18 mouse cellular contexts compared by ENCODE assay signal in genomic region chr1:121353779-121354178, GRCm38 (mm10).
"Had no signal": no experiment of that assay in that cellular context is flagged by ENCODE, and none has a peak within 500 bp of the region (broad histone marks: within the 10 kb centered on the region; RNA-seq: fewer than 3 reads in every experiment).

No protein-coding gene starts in this region.

- H3K27me3 ChIP-seq: midbrain, embryonic 12.5 days; neural tube, embryonic 12.5 days; neural tube, embryonic 15.5 days; stomach, embryonic 15.5 days had no signal

- H3K9ac ChIP-seq: liver, embryonic 14.5 days; lung, embryonic 14.5 days; midbrain, embryonic 12.5 days; neural tube, embryonic 12.5 days; neural tube, embryonic 15.5 days; stomach, embryonic 15.5 days had no signal

- H3K4me3 ChIP-seq: midbrain, embryonic 10.5 days; midbrain, embryonic 12.5 days; myocyte; neural tube, embryonic 12.5 days; neural tube, embryonic 15.5 days; stomach, embryonic 15.5 days had no signal

- H3K4me2 ChIP-seq: lung, embryonic 14.5 days; midbrain, embryonic 12.5 days; neural tube, embryonic 12.5 days; neural tube, embryonic 15.5 days; stomach, embryonic 15.5 days had no signal

- H3K4me1 ChIP-seq: midbrain, embryonic 10.5 days; midbrain, embryonic 12.5 days; neural tube, embryonic 12.5 days; neural tube, embryonic 15.5 days; stomach, embryonic 15.5 days had no signal

- DNase-seq: lung, adult 18-20 months; lung, embryonic 14.5 days; lung, postnatal 10 days; lung, postnatal 4 days; midbrain, embryonic 14.5 days; right cerebral cortex, postnatal 14 days; thymus, adult 2 months; thymus, postnatal 25 days; thymus, postnatal 4 days had no signal

- H3K36me3 ChIP-seq: midbrain, embryonic 10.5 days; midbrain, embryonic 12.5 days; neural tube, embryonic 12.5 days; neural tube, embryonic 15.5 days; stomach, embryonic 15.5 days had no signal

- H3K27ac ChIP-seq: liver, embryonic 14.5 days; midbrain, embryonic 10.5 days; midbrain, embryonic 12.5 days; neural tube, embryonic 12.5 days; neural tube, embryonic 15.5 days; stomach, embryonic 15.5 days; stomach, postnatal 0 days had no signal

- H3K9me3 ChIP-seq: neural tube, embryonic 15.5 days; stomach, embryonic 15.5 days had no signal

- ATAC-seq: midbrain, embryonic 16.5 days had no signal
